Mouse (Mus musculus): ENCODE data around the gene Vegfa. TPM values are rescaled to one million over a fixed set of nuclear protein-coding genes. Genes with fewer than 3 reads are reported as not detected.

Gene Vegfa
- total and polyA plus RNA-seq, 3 experiments: 15.3 to 50.0 (median 17.2) TPM

GRCm38 (mm10) chr17:46018736-46019004 lies 13.5 kb downstream of the Vegfa start:
- H3K9me3 ChIP-seq (replicated peaks; ENCODE audit: low read length): no peaks in the 10 kb centered on the region
- TF ChIP-seq IRF4 (IDR thresholded peaks at IDR 0.05; ENCODE audit: low read depth, low read length) (no peak), JUND (conservative IDR thresholded peaks at IDR 0.05; ENCODE audit: low read depth, low read length) (no peak), RCOR1 (conservative IDR thresholded peaks at IDR 0.05; ENCODE audit: low read depth, low read length) (no peak), ZMIZ1 (IDR thresholded peaks at IDR 0.05; ENCODE audit: low read depth, low read length) (no peak), POLR2A (IDR thresholded peaks at IDR 0.05; ENCODE audit: low read depth, low read length) (no peak), NRF1 (IDR thresholded peaks at IDR 0.05; ENCODE audit: low read depth, low read length) (no peak), E2F4 (IDR thresholded peaks at IDR 0.05; ENCODE audit: insufficient replicate concordance, low read depth, low read length) (no peak), ELF1 (IDR thresholded peaks at IDR 0.05; ENCODE audit: low read depth, low read length) (no peak)
- in situ Hi-C loops (cut with MboI; ENCODE audit: low pct_ligation_motif_present, low pct_unique_long_range_greater_than_20kb, low sequenced_read_pairs): no loop called here
- H3K4me2 ChIP-seq (ENCODE audit: insufficient read depth, low read depth, poor library complexity, severe bottlenecking): no peak overlapping the region
- no peaks in the 10 kb centered on the region for H3K79me2 ChIP-seq (replicated peaks; ENCODE audit: control insufficient read depth, extremely low read depth, insufficient read depth, poor library complexity, severe bottlenecking)
- H3K4me3 ChIP-seq (replicated peaks in 1 of 3; ENCODE audit: low read depth in 2 of 3, low read length in 2 of 3, poor library complexity in 1 of 3): no peak overlapping the region
- no peak for DNase-seq (ENCODE audit: extremely low read depth)
- H3K27me3 ChIP-seq (replicated peaks): no peaks in the 10 kb centered on the region
- H3K27ac ChIP-seq (ENCODE audit: insufficient read depth, low read depth): no peak overlapping the region
- peaks cover 0 to 13% of the 10 kb centered on the region in 2 experiments; a peak in 2 of 4 replicates for H3K4me1 ChIP-seq (ENCODE audit: control insufficient read depth in 1 of 2, insufficient read depth in 2 of 2)
- dilution Hi-C loops (cut with MboI; ENCODE audit: extremely low pct_ligation_motif_present, extremely low pct_unique_long_range_greater_than_20kb, low sequenced_read_pairs): no loop called here
- no peak overlapping the region for H3K9ac ChIP-seq (ENCODE audit: insufficient read depth, low read depth)
- peaks cover 53 to 75% of the 10 kb centered on the region in 2 experiments for H3K36me3 ChIP-seq (replicated peaks in 1 of 2; ENCODE audit: control insufficient read depth in 1 of 2, insufficient read depth in 1 of 2, low read length in 1 of 2)

- H3K79me2 ChIP-seq (replicated peaks; ENCODE audit: control insufficient read depth, extremely low read depth, insufficient read depth, poor library complexity, severe bottlenecking): no peaks in the 10 kb centered on the region
- dilution Hi-C loops (cut with MboI; ENCODE audit: extremely low pct_ligation_motif_present, extremely low pct_unique_long_range_greater_than_20kb, low sequenced_read_pairs) (no loop called here), in situ Hi-C loops (cut with MboI; ENCODE audit: low pct_ligation_motif_present, low pct_unique_long_range_greater_than_20kb, low sequenced_read_pairs) (no loop called here)
- H3K9ac ChIP-seq (ENCODE audit: insufficient read depth, low read depth): no peak overlapping the region
- H3K27me3 ChIP-seq (replicated peaks): no peaks in the 10 kb centered on the region
- DNase-seq (ENCODE audit: extremely low read depth): no peak
- peaks cover 0 to 10% of the 10 kb centered on the region in 2 experiments; a peak in 2 of 4 replicates for H3K4me1 ChIP-seq (ENCODE audit: control insufficient read depth in 1 of 2, insufficient read depth in 2 of 2)
- H3K4me3 ChIP-seq (replicated peaks in 1 of 3; ENCODE audit: low read depth in 2 of 3, low read length in 2 of 3, poor library complexity in 1 of 3): no peak overlapping the region
- TF ChIP-seq ETS1 (conservative IDR thresholded peaks at IDR 0.05; ENCODE audit: low read depth, low read length) (no peak), NRF1 (IDR thresholded peaks at IDR 0.05; ENCODE audit: low read depth, low read length) (no peak), CTCF (conservative IDR thresholded peaks at IDR 0.05 in 1 of 2, IDR thresholded peaks at IDR 0.05 in 1 of 2; ENCODE audit: low read depth in 2 of 2, low read length in 2 of 2) (no peak), MAX (IDR thresholded peaks at IDR 0.05; ENCODE audit: low read length) (no peak), MXI1 (IDR thresholded peaks at IDR 0.05; ENCODE audit: low read depth, low read length) (no peak), CHD2 (IDR thresholded peaks at IDR 0.05; ENCODE audit: low read length) (no peak), ZMIZ1 (IDR thresholded peaks at IDR 0.05; ENCODE audit: low read depth, low read length) (no peak), RCOR1 (conservative IDR thresholded peaks at IDR 0.05; ENCODE audit: low read depth, low read length) (no peak), TBP (conservative IDR thresholded peaks at IDR 0.05; ENCODE audit: low read depth, low read length) (no peak), BHLHE40 (IDR thresholded peaks at IDR 0.05; ENCODE audit: low read depth, low read length) (no peak), GABPA (IDR thresholded peaks at IDR 0.05; ENCODE audit: insufficient replicate concordance, low read depth, low read length) (no peak), HCFC1 (IDR thresholded peaks at IDR 0.05; ENCODE audit: low read depth, low read length) (no peak), NELFE (IDR thresholded peaks at IDR 0.05; ENCODE audit: low read depth, low read length) (no peak), JUN (IDR thresholded peaks at IDR 0.05; ENCODE audit: insufficient read depth, low read depth, low read length) (no peak), UBTF (IDR thresholded peaks at IDR 0.05; ENCODE audit: low read depth, low read length) (no peak), CHD1 (IDR thresholded peaks at IDR 0.05; ENCODE audit: low read depth, low read length) (no peak), ELF1 (IDR thresholded peaks at IDR 0.05; ENCODE audit: low read depth, low read length) (no peak), PAX5 (IDR thresholded peaks at IDR 0.05; ENCODE audit: low read length) (no peak), JUND (conservative IDR thresholded peaks at IDR 0.05; ENCODE audit: low read depth, low read length) (no peak)
- H3K9me3 ChIP-seq (replicated peaks; ENCODE audit: low read length): no peaks in the 10 kb centered on the region
- no peak overlapping the region for H3K27ac ChIP-seq (ENCODE audit: insufficient read depth, low read depth)
- peaks cover 49 to 70% of the 10 kb centered on the region in 2 experiments for H3K36me3 ChIP-seq (replicated peaks in 1 of 2; ENCODE audit: control insufficient read depth in 1 of 2, insufficient read depth in 1 of 2, low read length in 1 of 2)
- H3K4me2 ChIP-seq (ENCODE audit: insufficient read depth, low read depth, poor library complexity, severe bottlenecking): no peak overlapping the region
These were observed 14.0 kb downstream of the Vegfa start for GRCm38 (mm10) chr17:46017946-46018735.
